Mouse (Mus musculus) left cerebral cortex, adult 18-20 months (tissue): ENCODE data around the gene Gm42791. TPM values are rescaled to one million over a fixed set of nuclear protein-coding genes. Genes with fewer than 3 reads are reported as not detected.

Experiments
- DNase-seq, 2 experiments: peaks; one replicate each; pipeline ENCODE4 v3.0.0; 2021 to 2022; ENCODE audit warnings: low spot score in 2 of 2, mixed read lengths in 1 of 2
- total RNA-seq, 2 experiments: library from RNA; stranded (reverse); gene quantifications; 2 replicates each; pipeline ENCODE4 v1.2.3; 2021

The Gm42791 gene
- total RNA-seq, 2 experiments from 2014 or later, result 31.6 to 40.1 TPM

- DNase-seq, result no peak
Measured at GRCm38 (mm10) chr5:148895034-148895433, 99.9 kb downstream of the Gm42791 start.

- DNase-seq, result no peak
Measured at GRCm38 (mm10) chr5:148890237-148890636, 104.7 kb downstream of the Gm42791 start.

DNA sequence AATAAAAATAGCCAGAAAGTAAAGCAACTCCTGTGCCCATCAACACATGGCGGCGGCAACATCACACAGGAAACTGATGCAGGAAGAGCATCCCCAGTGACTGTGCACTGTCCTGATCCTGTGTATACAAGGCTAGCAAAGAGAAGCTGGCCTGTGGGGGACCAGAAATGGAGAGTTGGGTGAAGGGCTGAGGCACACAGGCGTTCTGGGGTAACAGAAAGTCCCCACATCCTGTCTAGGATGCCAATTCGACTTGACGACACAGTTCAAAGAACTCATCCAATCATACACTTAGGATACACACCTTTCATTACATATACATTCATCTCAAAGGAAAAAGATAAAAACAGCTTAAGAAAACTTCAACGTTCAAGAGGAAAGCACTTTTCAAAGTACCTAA, 106.9 kb downstream of the Gm42791 start:
- DNase-seq, result no peak

GRCm38 (mm10) chr5:148885821-148886609, 108.9 kb downstream of the Gm42791 start:
- no peak for DNase-seq

- no peak for DNase-seq
Measured at GRCm38 (mm10) chr5:148883671-148884070, 111.3 kb downstream of the Gm42791 start.

DNA sequence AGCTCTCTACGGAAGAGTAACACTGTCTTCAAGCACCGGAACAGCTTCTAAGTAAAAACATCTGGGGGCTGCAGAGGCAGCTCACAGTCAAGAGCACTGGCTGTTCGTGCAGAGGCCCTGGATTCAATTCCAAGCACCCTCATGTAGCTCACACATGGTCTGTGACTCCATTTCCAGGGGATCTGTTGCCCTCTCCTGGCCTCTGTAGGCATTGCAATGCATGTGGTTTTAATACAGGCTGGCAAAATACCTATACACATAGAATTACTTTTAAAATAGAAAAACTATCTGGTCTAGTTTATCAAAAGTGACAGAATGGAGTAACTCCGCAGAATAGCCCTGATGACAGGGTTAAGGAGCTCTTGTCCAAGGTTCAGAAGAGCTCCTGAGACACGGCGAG, 115.7 kb downstream of the Gm42791 start:
- no peak for DNase-seq

DNA sequence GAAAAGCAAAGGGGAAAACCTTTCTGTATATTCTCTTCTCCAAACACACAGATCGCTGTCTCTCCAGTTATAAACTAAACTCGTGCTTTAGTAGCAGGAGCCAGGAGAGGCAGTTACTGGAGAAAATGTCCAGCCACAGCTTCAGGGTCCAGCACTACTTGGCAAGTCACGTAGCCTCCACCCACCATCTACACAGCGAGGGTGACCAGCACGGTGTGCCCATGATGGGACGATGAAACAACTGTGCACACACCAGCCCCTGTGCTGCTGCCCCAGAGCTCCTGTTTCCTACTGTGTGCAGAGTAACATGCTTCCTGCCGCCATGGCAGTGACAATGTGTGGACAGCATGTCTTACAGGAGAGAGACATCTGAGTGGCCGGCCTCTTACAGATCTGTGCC, 121.8 kb downstream of the Gm42791 start:
- DNase-seq, result no peak

GRCm38 (mm10) chr5:148869583-148869982, 125.4 kb downstream of the Gm42791 start:
- no peak for DNase-seq

- no peak for DNase-seq
Measured at GRCm38 (mm10) chr5:148867766-148868165, 127.2 kb downstream of the Gm42791 start.

DNA sequence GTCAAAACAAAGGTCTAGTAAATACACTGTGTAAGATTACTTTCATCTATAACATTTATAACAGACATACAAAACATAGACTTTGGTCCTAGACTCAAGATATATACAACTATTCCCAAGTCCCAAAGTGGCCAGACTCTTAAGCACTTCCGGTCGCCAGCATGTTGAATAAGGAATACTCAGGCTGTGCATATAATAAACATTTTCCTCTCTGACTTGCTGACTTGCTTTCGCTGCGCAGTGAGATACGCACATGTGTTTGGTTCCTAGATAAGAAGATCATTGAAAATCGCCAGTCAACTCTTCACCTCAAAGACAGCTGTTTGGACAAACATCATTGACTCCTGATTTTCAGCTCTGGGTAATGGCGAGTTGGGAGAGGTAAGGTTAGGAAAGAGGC, 127.8 kb downstream of the Gm42791 start:
- no peak for DNase-seq

DNA sequence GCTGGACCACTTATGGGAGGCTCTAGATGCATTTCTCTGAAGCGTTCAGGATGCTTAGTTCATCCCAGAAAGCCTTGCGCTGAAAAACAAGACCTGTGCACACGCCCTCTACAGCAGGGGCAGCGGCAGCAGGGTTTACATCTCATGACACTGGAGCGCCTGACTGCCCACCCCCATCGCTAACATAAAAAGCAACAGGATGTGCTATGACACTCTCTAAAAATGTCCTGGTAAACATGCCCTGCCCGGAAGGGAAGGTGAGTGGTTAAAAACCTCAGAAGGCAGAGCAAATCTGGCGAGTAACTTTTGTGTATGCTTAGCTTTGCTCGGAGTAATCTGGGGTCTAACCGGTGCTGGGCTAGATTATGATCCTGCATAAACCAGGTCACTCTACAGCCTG, 128.4 kb downstream of the Gm42791 start:
- no peak for DNase-seq

GRCm38 (mm10) chr5:148863409-148863808, 131.5 kb downstream of the Gm42791 start:
- DNase-seq, result no peak

- no peak for DNase-seq
Measured at GRCm38 (mm10) chr5:148862853-148863252, 132.1 kb downstream of the Gm42791 start.

- no peak for DNase-seq
Measured at GRCm38 (mm10) chr5:148862136-148862535, 132.8 kb downstream of the Gm42791 start.

- no peak for DNase-seq
Measured at GRCm38 (mm10) chr5:148857522-148857921, 137.4 kb downstream of the Gm42791 start.

DNA sequence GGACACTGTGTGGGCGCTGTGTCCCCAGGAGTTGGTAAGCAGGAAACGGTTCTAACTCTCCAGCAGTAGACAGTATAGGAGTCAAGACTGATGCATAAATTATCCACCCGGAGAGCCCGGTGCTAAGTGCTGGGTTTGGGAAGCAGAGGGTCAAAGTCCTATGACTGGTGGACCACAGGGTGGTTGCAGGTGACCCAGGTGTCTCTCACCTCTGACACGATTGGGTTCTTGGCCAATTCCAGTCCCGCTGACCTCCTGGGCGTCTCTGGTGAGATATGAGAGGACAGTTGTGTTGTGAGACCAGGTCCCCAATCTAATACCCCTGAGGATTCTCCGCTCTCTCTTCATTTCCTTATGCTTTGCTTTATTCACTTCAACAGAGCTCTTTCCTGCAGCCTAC, 139.9 kb downstream of the Gm42791 start:
- no peak for DNase-seq

GRCm38 (mm10) chr5:148854166-148854565, 140.8 kb downstream of the Gm42791 start:
- DNase-seq, result no peak

DNA sequence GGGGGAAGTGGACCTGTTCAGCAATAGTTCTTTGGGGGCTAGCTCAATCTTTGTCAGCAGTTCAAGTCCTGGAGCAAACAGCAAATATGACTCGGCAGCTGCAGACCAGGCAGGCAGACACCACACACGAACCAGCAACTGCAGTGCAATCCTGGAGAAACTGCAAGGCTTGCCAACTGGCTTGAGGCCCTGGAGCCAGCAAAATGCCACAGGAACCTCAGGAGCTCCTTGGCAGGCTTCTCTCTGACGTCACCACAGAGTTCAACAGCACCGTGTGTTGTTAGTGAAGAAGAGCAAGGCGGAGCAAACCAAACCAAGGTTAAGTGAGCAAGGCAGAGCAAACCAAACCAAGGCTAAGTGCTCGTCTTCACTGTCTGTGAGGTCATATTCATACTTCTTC, 145.4 kb downstream of the Gm42791 start:
- no peak for DNase-seq

- DNase-seq, result no peak
Measured at GRCm38 (mm10) chr5:148847032-148847431, 147.9 kb downstream of the Gm42791 start.
